Mouse (Mus musculus) CH12.LX (cell line): ENCODE measurements around the gene Fbxo36. TPM values are rescaled to one million over a fixed set of nuclear protein-coding genes. Genes with fewer than 3 reads are reported as not detected.

Experiments used
- DNase-seq: peaks from one replicate; pipeline ENCODE4 v3.0.0-alpha.2; 2013; ENCODE audit errors: extremely low read depth
- H3K27ac ChIP-seq: 2 replicates; pipeline ENCODE4 v1.5.1; 2012; ENCODE audit warnings: low read depth, mild to moderate bottlenecking, control low read depth, moderate library complexity; ENCODE audit not compliant: insufficient read depth
- H3K27me3 ChIP-seq: replicated peaks from 2 replicates; pipeline ENCODE3; 2012; ENCODE audit warnings: inconsistent platforms
- H3K36me3 ChIP-seq, 2 experiments: replicated peaks in 1 of 2; 2 replicates each; pipeline versions ENCODE3 to v1.6.1; 2012; ENCODE audit warnings: inconsistent platforms in 1 of 2, low read length in 1 of 2, mild to moderate bottlenecking in 1 of 2, mixed read lengths in 1 of 2, moderate library complexity in 1 of 2; ENCODE audit not compliant: control insufficient read depth in 1 of 2, insufficient read depth in 1 of 2
- H3K4me1 ChIP-seq, 2 experiments: 2 replicates each; pipeline ENCODE4 v1.6.1; 2012; ENCODE audit warnings: inconsistent platforms in 1 of 2, moderate library complexity in 1 of 2; ENCODE audit not compliant: insufficient read depth in 2 of 2, control insufficient read depth in 1 of 2
- H3K4me2 ChIP-seq: 2 replicates; pipeline ENCODE4 v1.6.1; 2012; ENCODE audit warnings: low read depth, mild to moderate bottlenecking, control low read depth; ENCODE audit not compliant: poor library complexity, insufficient read depth, severe bottlenecking
- H3K4me3 ChIP-seq, 3 experiments: fragments of 150-350 bp in 1 of 3; sonication (generic) in 1 of 3; replicated peaks in 1 of 3; 2 replicates each; pipeline versions ENCODE3 to v1.5.1; 2011 to 2012; ENCODE audit warnings: low read depth in 2 of 3, low read length in 2 of 3, mild to moderate bottlenecking in 2 of 3, moderate library complexity in 2 of 3, control low read depth in 1 of 3, improper control_type of control experiment in 1 of 3, inconsistent platforms in 1 of 3, mixed read lengths in 1 of 3; ENCODE audit not compliant: poor library complexity in 1 of 3
- H3K79me2 ChIP-seq: replicated peaks from 2 replicates; pipeline ENCODE4 v1.6.1; 2012; ENCODE audit warnings: mild to moderate bottlenecking, moderate library complexity; ENCODE audit not compliant: control insufficient read depth, poor library complexity, insufficient read depth, severe bottlenecking; ENCODE audit errors: extremely low read depth
- H3K9ac ChIP-seq: 2 replicates; pipeline ENCODE4 v1.6.1; 2012; ENCODE audit warnings: low read depth, mild to moderate bottlenecking, control low read depth, moderate library complexity; ENCODE audit not compliant: insufficient read depth
- H3K9me3 ChIP-seq: replicated peaks from 2 replicates; pipeline ENCODE3; 2012; ENCODE audit warnings: low read length, inconsistent platforms, mixed read lengths
- CHD1 ChIP-seq: IDR thresholded peaks from 2 replicates; pipeline ENCODE4 v1.6.1; 2012; ENCODE audit warnings: low read depth, low read length, improper control_type of control experiment, inconsistent platforms
- CHD2 ChIP-seq: IDR thresholded peaks from 2 replicates; pipeline ENCODE4 v1.6.1; 2011; ENCODE audit warnings: low read length, improper control_type of control experiment
- E2F4 ChIP-seq: IDR thresholded peaks from 2 replicates; pipeline ENCODE4 v1.6.1; 2011; ENCODE audit warnings: low read depth, low read length, improper control_type of control experiment; ENCODE audit not compliant: insufficient replicate concordance
- ELF1 ChIP-seq: IDR thresholded peaks from 2 replicates; pipeline ENCODE4 v1.6.1; 2014; ENCODE audit warnings: low read depth, mild to moderate bottlenecking, inconsistent platforms, low read length, improper control_type of control experiment
- EP300 ChIP-seq: IDR thresholded peaks from 2 replicates; pipeline ENCODE4 v1.6.1; 2011; ENCODE audit warnings: low read length, improper control_type of control experiment
- ETS1 ChIP-seq: conservative IDR thresholded peaks from 2 replicates; pipeline ENCODE4 v1.6.1; 2012; ENCODE audit warnings: low read depth, mild to moderate bottlenecking, inconsistent platforms, low read length, improper control_type of control experiment, moderate library complexity
- GABPA ChIP-seq: IDR thresholded peaks from 2 replicates; pipeline ENCODE4 v1.6.1; 2012; ENCODE audit warnings: low read depth, low read length, improper control_type of control experiment, inconsistent platforms; ENCODE audit not compliant: insufficient replicate concordance
- IRF4 ChIP-seq: IDR thresholded peaks from 2 replicates; pipeline ENCODE4 v1.6.1; 2014; ENCODE audit warnings: low read depth, mild to moderate bottlenecking, inconsistent platforms, low read length, improper control_type of control experiment
- JUN ChIP-seq: IDR thresholded peaks from 2 replicates; pipeline ENCODE4 v1.6.1; 2011; ENCODE audit warnings: low read depth, mild to moderate bottlenecking, low read length, improper control_type of control experiment, moderate library complexity; ENCODE audit not compliant: insufficient read depth
- JUND ChIP-seq: conservative IDR thresholded peaks from 2 replicates; pipeline ENCODE4 v1.6.1; 2011; ENCODE audit warnings: low read depth, low read length, improper control_type of control experiment
- MAX ChIP-seq: IDR thresholded peaks from 2 replicates; pipeline ENCODE4 v1.6.1; 2011; ENCODE audit warnings: low read length, improper control_type of control experiment
- MAZ ChIP-seq: IDR thresholded peaks from 2 replicates; pipeline ENCODE4 v1.6.1; 2012; ENCODE audit warnings: low read depth, mild to moderate bottlenecking, inconsistent platforms, low read length, improper control_type of control experiment, moderate library complexity
- MXI1 ChIP-seq: IDR thresholded peaks from 2 replicates; pipeline ENCODE4 v1.6.1; 2011; ENCODE audit warnings: mild to moderate bottlenecking, low read depth, low read length, improper control_type of control experiment
- MYC ChIP-seq: IDR thresholded peaks from 2 replicates; pipeline ENCODE4 v1.6.1; 2011; ENCODE audit warnings: low read depth, mild to moderate bottlenecking, improper control_type of control experiment, low read length
- NELFE ChIP-seq: IDR thresholded peaks from 2 replicates; pipeline ENCODE4 v1.6.1; 2011; ENCODE audit warnings: low read depth, low read length, improper control_type of control experiment
- NRF1 ChIP-seq: IDR thresholded peaks from 2 replicates; pipeline ENCODE4 v1.6.1; 2014; ENCODE audit warnings: low read depth, mild to moderate bottlenecking, inconsistent platforms, low read length, improper control_type of control experiment, moderate library complexity
- PAX5 ChIP-seq: IDR thresholded peaks from 2 replicates; pipeline ENCODE4 v1.6.1; 2012; ENCODE audit warnings: low read length, inconsistent platforms, mixed read lengths
- POLR2A ChIP-seq: IDR thresholded peaks from 2 replicates; pipeline ENCODE4 v1.6.1; 2011; ENCODE audit warnings: low read depth, mild to moderate bottlenecking, improper control_type of control experiment, low read length
- RCOR1 ChIP-seq: conservative IDR thresholded peaks from 2 replicates; pipeline ENCODE4 v1.6.1; 2012; ENCODE audit warnings: low read depth, mild to moderate bottlenecking, inconsistent platforms, low read length, improper control_type of control experiment
- SMC3 ChIP-seq: IDR thresholded peaks from 2 replicates; pipeline ENCODE4 v1.6.1; 2011; ENCODE audit warnings: low read depth, low read length, improper control_type of control experiment
- TBP ChIP-seq: conservative IDR thresholded peaks from 2 replicates; pipeline ENCODE4 v1.6.1; 2011; ENCODE audit warnings: low read depth, low read length, improper control_type of control experiment
- TCF12 ChIP-seq: IDR thresholded peaks from 2 replicates; pipeline ENCODE4 v1.6.1; 2014; ENCODE audit warnings: low read depth, mild to moderate bottlenecking, inconsistent platforms, low read length, improper control_type of control experiment
- UBTF ChIP-seq: IDR thresholded peaks from 2 replicates; pipeline ENCODE4 v1.6.1; 2012; ENCODE audit warnings: low read depth, mild to moderate bottlenecking, inconsistent platforms, low read length, improper control_type of control experiment, moderate library complexity
- USF1 ChIP-seq: IDR thresholded peaks from 2 replicates; pipeline ENCODE4 v1.6.1; 2014; ENCODE audit warnings: low read depth, mild to moderate bottlenecking, inconsistent platforms, low read length, improper control_type of control experiment
- USF2 ChIP-seq: conservative IDR thresholded peaks from 2 replicates; pipeline ENCODE4 v1.6.1; 2011; ENCODE audit warnings: low read depth, low read length, improper control_type of control experiment
- ZC3H11A ChIP-seq: IDR thresholded peaks from 2 replicates; pipeline ENCODE4 v1.6.1; 2012; ENCODE audit warnings: low read depth, mild to moderate bottlenecking, inconsistent platforms, low read length, improper control_type of control experiment
- dilution Hi-C: fragments of 300-500 bp; cut with MboI; formaldehyde crosslinking; loops from 2 replicates; pipeline ENCODE4 v1.14.3; 2020; ENCODE audit warnings: low sequenced_read_pairs; ENCODE audit not compliant: extremely low pct_unique_long_range_greater_than_20kb, extremely low pct_ligation_motif_present
- in situ Hi-C: fragments of 300-500 bp; cut with MboI; formaldehyde crosslinking; loops from 3 replicates; pipeline ENCODE4 v1.14.3; 2019; ENCODE audit warnings: low sequenced_read_pairs, low pct_ligation_motif_present, low pct_unique_long_range_greater_than_20kb, mixed read lengths
- polyA plus RNA-seq: library from polyadenylated mRNA; unstranded; fragments of >175 nt; gene quantifications from 2 replicates; pipeline ENCODE4 v1.2.1, GENCODE M21; 2012; ENCODE audit warnings: low read depth; ENCODE audit not compliant: insufficient read length
- total RNA-seq, 2 experiments: library from RNA; depleted of rRNA; stranded (reverse); fragments of 300-350 nt in 1 of 2; fragments of >200 nt in 1 of 2; gene quantifications; 2 replicates each; pipeline ENCODE4 v1.2.3; 2012 to 2014

Gene Fbxo36
- total and polyA plus RNA-seq, 3 experiments = 2.5 to 3.8 (median 3.0) TPM

DNA sequence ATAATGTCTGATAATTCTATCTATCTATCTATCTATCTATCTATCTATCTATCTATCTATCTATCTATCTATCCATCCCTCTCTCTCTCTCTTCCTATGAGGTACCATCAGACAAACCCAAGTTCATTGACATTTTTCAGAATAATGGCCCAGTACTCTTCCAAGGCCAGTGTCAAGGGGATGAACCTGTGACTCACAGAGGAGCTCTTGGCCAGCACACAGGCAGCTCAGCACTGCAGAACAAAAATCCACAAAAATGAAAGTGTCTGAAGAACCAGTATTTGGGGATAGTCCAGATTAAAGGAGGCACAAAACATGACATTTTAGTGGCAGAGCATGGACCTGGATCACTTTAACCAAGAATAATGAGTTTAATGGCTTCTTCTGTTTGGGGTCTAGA, 103.0 kb downstream of the Fbxo36 start:
- Histone ChIP-seq H3K36me3 (no peaks in the 10 kb centered on the region), H3K27me3 (no peaks in the 10 kb centered on the region), H3K4me1 (peaks cover 0 to 4% of the 10 kb centered on the region in 2 experiments; a peak in 2 of 4 replicates), H3K9ac (no peak overlapping the region), H3K9me3 (no peaks in the 10 kb centered on the region), H3K79me2 (no peaks in the 10 kb centered on the region), H3K4me3 (no peak overlapping the region), H3K4me2 (no peak overlapping the region), H3K27ac (no peak overlapping the region)
- TF ChIP-seq PAX5 (no peak), JUN (no peak), USF2 (no peak), UBTF (no peak), JUND (no peak), MAZ (no peak), CHD2 (no peak), NRF1 (no peak), MAX (no peak), TCF12 (no peak), NELFE (no peak), ETS1 (no peak), EP300 (no peak), POLR2A (no peak), IRF4 (no peak), SMC3 (no peak), TBP (no peak), MXI1 (no peak), E2F4 (no peak)
- in situ Hi-C loops = no loop called here
- no peak for DNase-seq
- dilution Hi-C loops = no loop called here

DNA sequence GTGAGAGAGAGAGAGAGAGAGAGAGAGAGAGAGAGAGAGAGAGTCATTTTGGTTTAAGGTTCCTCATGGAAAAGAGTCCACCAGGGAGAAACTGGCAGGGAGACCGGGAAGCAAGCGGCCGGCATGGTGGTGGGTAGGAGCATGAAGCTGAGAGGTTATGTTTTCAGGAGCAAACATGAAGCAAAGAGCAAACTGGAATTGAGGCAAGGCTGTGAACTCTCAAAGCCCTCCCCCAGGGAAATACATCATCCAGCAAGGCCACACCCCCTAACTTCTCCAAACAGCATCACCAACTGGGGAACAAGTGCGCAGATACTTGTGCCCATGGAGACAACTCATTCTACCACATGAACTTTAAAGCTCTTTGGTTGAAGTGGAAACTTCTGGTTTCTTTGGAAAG, 103.9 kb downstream of the Fbxo36 start:
- no peaks in the 10 kb centered on the region for H3K36me3 ChIP-seq
- H3K27ac ChIP-seq = no peak overlapping the region
- no peaks in the 10 kb centered on the region for H3K9me3 ChIP-seq
- H3K9ac ChIP-seq = no peak overlapping the region
- no peak overlapping the region for H3K4me3 ChIP-seq
- H3K79me2 ChIP-seq = no peaks in the 10 kb centered on the region
- peaks cover 0 to 4% of the 10 kb centered on the region in 2 experiments; a peak in 2 of 4 replicates for H3K4me1 ChIP-seq
- DNase-seq = no peak
- no peaks in the 10 kb centered on the region for H3K27me3 ChIP-seq
- in situ Hi-C loops = no loop called here
- no peak overlapping the region for H3K4me2 ChIP-seq
- TF ChIP-seq JUN (no peak), ZC3H11A (no peak), UBTF (no peak), CHD1 (no peak), NELFE (no peak), GABPA (no peak), ELF1 (no peak), POLR2A (no peak), USF1 (no peak), TBP (no peak), RCOR1 (no peak), MYC (no peak), JUND (no peak)
- dilution Hi-C loops = no loop called here
